Mouse (Mus musculus): Measurements from ENCODE around the gene Rnf114.

The Rnf114 gene

GRCm38 (mm10) chr2:167491757-167492708 lies at the start of gene Rnf114:
TSS of gene Rnf114 (plus strand) at chr2:167492645.
- in situ Hi-C loops (cut with MseI, MboI): no loop called here

GRCm38 (mm10) chr2:167443411-167444193 lies 48.8 kb upstream of the Rnf114 start:
- in situ Hi-C loops (cut with MseI, MboI): no loop called here

- in situ Hi-C loops (cut with MseI, MboI): no loop called here
Measured at GRCm38 (mm10) chr2:167445911-167446780, 46.3 kb upstream of the Rnf114 start.

GRCm38 (mm10) chr2:167447207-167447606 lies 45.2 kb upstream of the Rnf114 start:
- in situ Hi-C loops (cut with MseI, MboI): no loop called here

- in situ Hi-C loops (cut with MseI, MboI): no loop called here
Measured at GRCm38 (mm10) chr2:167447629-167448028, 44.8 kb upstream of the Rnf114 start.

- in situ Hi-C loops (cut with MseI, MboI): no loop called here
Measured at GRCm38 (mm10) chr2:167449331-167450275, 42.8 kb upstream of the Rnf114 start.

- in situ Hi-C loops (cut with MseI, MboI): no loop called here
Measured at GRCm38 (mm10) chr2:167450647-167451046, 41.8 kb upstream of the Rnf114 start.

- in situ Hi-C loops (cut with MseI, MboI): no loop called here
Measured at GRCm38 (mm10) chr2:167453814-167454213, 38.6 kb upstream of the Rnf114 start.

- in situ Hi-C loops (cut with MseI, MboI): no loop called here
Measured at GRCm38 (mm10) chr2:167456361-167457020, 36.0 kb upstream of the Rnf114 start.

GRCm38 (mm10) chr2:167457213-167457612 lies 35.2 kb upstream of the Rnf114 start:
- in situ Hi-C loops (cut with MseI, MboI): no loop called here

GRCm38 (mm10) chr2:167458548-167458947 lies 33.9 kb upstream of the Rnf114 start:
- in situ Hi-C loops (cut with MseI, MboI): no loop called here

- in situ Hi-C loops (cut with MseI, MboI): no loop called here
Measured at GRCm38 (mm10) chr2:167459071-167459865, 33.2 kb upstream of the Rnf114 start.

- in situ Hi-C loops (cut with MseI, MboI): no loop called here
Measured at GRCm38 (mm10) chr2:167462954-167463353, 29.5 kb upstream of the Rnf114 start.

GRCm38 (mm10) chr2:167463802-167464201 lies 28.6 kb upstream of the Rnf114 start:
- in situ Hi-C loops (cut with MseI, MboI): no loop called here

GRCm38 (mm10) chr2:167465951-167466350 lies 26.5 kb upstream of the Rnf114 start:
- in situ Hi-C loops (cut with MseI, MboI): no loop called here

GRCm38 (mm10) chr2:167467214-167467613 lies 25.2 kb upstream of the Rnf114 start:
- in situ Hi-C loops (cut with MseI, MboI): no loop called here

- in situ Hi-C loops (cut with MseI, MboI): no loop called here
Measured at GRCm38 (mm10) chr2:167468444-167468843, 24.0 kb upstream of the Rnf114 start.

GRCm38 (mm10) chr2:167470611-167471010 lies 21.8 kb upstream of the Rnf114 start:
- in situ Hi-C loops (cut with MseI, MboI): no loop called here

GRCm38 (mm10) chr2:167471585-167471984 lies 20.9 kb upstream of the Rnf114 start:
- in situ Hi-C loops (cut with MseI, MboI): no loop called here
